Mouse (Mus musculus) mesoderm, embryonic 11.5 days (tissue): ENCODE results near the gene Tnfrsf12a.
A peak's percentile ranks its signal among the peaks of the same experiment; 100 is the strongest.

ENCODE experiments used
- DNase-seq: peaks from one replicate; pipeline ENCODE4 v3.0.0-alpha.2; 2012; ENCODE audit warnings: low read depth, low spot score

The Tnfrsf12a gene

GRCm38 (mm10) chr17:23645894-23646293 lies 31.4 kb downstream of the Tnfrsf12a start:
- no peak for DNase-seq

GRCm38 (mm10) chr17:23644613-23645495 lies 32.4 kb downstream of the Tnfrsf12a start, which contains the start of gene Mmp25:
Gene Mmp25 (minus strand): TSS chr17:23645277.
- peak; percentile 30 for DNase-seq

GRCm38 (mm10) chr17:23631241-23631640 lies 46.0 kb downstream of the Tnfrsf12a start:
- DNase-seq: no peak

GRCm38 (mm10) chr17:23630195-23631020 lies 46.9 kb downstream of the Tnfrsf12a start:
- peak; percentile 82 for DNase-seq

- no peak for DNase-seq
These were observed 49.5 kb downstream of the Tnfrsf12a start for GRCm38 (mm10) chr17:23627813-23628212.
